Mouse (Mus musculus) 3T3-L1 (cell line): ENCODE measurements around the gene Tead4.
"Not testable (repeated sequence)": the region's sequence is repeated elsewhere in the genome, so short reads cannot be mapped to it uniquely, and the experiment has no call there.

Experiments
- DNase-seq: peaks from one replicate; pipeline ENCODE4 v3.0.0-alpha.2; 2015; ENCODE audit warnings: low read depth, low spot score

Tead4 gene

DNA sequence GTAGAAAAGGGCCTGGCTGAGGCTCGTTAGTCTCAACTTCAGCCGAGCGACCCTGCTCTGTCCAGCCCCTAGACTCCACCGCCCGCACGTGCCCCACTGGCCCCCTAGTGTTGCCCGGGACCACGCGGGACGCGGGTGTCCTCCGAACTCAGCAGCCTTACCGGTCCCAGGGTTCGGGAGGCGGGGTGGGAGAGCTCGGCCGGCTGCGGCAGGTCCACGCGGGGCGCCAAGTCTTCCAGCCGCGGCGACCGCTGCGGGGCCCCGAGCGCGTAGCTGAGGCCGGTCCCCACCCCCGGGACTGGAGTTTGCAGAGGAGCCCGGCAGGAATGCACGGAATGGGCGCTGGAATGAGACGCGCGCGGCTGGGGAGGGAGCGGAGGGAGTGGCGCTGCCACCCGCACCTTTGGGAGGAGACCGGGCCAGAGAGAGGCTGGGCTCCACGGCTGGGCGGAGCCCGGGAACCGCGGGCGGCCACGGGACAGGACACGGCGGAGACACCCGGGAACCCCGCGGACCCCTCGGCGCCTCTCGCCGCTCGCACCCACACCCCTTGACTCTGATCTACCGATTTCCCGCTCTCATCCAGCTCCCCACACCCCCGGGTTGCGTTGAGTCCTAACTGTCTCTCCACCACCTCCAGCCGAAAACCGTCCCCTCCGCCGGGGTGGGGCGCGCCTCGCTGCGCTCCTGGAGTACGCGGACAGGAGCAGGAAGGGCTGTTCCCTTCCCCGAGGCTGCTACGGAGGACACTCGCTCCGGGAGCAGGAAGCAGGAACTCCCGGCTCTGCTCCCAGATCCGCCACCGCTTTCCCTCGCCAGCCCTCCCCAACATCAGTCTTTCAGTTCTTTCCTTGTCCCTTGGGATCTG lies at the start of gene Tead4:
Gene Tead4 (minus strand): TSS at position 690 of the 868 bp plus-strand sequence.
- peak; percentile 82 for DNase-seq

DNA sequence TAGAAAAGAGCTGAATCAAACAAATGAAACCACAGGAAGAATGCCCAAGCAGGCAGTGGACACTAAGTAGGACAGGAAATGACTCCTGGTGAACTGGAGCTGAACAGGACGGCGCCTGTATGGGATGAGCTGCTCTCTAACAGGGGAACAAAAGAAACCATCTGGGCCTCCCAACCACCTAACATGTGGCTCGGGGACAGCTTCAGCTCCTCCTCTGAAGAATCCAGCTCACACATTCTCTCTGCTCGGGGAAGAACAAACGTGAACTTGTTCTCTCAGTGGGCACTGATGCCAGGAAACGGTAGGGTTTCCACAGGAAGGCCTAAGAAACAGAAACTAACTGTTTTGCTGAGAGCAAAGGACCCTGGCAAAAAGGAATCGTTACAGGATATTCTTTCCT lies 49.1 kb upstream of the Tead4 start:
- no peak for DNase-seq

DNA sequence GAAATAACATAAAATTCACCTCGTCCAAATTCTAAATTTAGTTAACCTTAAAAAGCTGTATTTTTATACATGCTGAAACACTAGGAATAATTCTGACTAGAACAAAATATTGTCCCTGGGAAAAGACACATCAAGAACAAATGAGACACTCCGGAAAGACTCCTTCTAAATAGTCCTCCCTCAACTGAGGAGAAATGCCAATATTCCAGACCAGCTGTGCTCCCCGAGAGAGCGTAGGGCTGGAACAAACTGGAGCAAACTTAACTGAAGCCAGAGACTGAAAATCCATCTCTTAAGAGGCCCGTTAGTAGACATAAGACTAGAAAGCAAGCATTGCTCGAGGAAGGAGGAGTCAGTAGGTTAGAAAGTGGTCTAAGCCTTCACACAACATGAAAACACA lies 46.2 kb upstream of the Tead4 start:
- DNase-seq, result no peak

DNA sequence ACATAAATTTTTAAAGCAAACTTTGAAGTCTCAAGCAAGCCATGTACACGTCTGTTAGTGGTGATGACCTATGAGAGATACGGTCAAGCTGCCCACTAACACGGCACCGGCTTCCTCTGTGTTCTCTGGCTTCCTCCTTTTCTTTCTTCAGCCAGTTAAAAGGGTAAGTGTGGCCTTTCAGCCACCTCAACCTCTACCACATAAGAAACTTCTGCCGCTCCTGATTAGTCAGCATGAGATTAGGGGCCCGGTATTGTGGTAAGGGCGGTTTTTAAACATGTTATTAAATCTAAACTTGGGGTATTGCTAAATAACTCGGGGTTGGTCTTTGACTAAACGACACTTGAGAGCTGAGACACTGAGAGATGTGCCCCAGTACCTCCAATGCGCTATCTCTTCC lies 45.0 kb upstream of the Tead4 start:
- DNase-seq, result no peak

DNA sequence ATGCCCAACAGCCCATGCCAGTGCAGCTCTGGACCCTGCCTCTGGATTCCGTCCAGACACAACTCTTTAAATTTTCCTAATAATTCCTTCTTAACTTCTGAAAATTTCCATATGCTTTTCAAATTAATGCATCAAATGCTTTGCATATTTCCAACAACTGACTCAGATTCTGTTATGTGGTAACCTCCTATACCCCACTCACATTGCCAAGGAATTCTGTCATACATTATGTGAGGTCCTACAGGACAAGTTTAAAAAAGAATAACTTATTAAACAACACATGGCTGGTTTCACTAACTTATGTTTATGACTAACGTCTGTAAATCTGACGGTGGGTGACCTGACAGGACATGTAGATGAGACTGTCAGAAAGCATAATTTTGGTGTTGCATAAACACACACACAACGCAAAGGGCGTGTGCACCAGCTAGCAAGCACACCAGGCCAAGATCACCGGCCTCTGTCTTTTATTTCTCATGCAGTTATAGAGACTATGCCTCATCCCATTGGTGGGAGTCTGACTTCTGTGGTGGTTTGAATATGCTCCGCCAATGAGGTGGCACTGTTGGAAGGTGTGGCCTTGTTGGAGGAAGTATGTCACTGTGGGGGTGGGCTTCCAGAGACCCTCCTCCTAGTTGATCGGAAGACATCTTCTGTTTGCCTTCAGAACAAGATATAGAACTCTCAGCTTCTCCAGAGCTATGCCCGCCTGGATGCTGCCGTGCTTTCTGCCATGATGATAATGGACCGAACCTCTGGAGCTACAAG lies 41.5 kb upstream of the Tead4 start:
- peak; percentile 61 for DNase-seq

DNA sequence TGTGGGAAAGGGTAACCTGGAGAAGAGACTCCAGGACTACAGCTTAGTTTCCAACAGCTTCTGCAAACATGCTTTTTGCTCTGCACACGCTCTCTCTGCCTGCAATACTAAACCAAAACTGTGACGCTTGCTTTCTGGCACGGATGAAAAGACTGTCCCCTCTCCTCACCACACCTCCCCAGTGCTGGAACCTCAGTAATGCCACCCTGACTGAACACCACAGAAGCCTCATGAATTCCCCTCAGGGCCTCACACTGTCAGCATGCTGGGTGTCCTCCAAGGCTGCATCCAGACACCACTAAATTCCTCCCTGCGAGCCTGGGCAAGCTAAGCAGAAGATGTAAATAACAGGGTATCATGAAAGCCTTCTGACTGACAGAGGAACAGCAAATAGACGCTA lies 38.3 kb upstream of the Tead4 start:
- DNase-seq, result peak; percentile 24

DNA sequence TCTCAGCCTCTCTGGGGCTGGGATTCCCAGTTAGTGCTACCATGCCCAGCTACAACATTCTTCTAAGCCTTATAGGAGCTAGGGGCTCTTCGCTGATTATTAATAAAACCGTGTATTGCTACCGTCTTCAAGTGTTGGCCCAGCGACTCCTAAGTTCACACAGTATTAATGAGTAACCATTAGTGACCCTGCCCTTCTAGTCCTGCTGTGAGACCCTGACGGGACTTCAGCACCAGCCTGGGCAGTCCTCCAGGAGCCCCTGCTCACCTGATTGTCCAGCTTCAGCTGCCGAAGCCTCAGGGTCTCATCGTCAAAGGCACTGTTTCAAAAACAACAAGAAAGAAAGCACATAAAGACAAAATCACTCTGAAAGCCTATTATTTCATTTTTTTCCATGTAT lies 36.8 kb upstream of the Tead4 start:
- no peak for DNase-seq

DNA sequence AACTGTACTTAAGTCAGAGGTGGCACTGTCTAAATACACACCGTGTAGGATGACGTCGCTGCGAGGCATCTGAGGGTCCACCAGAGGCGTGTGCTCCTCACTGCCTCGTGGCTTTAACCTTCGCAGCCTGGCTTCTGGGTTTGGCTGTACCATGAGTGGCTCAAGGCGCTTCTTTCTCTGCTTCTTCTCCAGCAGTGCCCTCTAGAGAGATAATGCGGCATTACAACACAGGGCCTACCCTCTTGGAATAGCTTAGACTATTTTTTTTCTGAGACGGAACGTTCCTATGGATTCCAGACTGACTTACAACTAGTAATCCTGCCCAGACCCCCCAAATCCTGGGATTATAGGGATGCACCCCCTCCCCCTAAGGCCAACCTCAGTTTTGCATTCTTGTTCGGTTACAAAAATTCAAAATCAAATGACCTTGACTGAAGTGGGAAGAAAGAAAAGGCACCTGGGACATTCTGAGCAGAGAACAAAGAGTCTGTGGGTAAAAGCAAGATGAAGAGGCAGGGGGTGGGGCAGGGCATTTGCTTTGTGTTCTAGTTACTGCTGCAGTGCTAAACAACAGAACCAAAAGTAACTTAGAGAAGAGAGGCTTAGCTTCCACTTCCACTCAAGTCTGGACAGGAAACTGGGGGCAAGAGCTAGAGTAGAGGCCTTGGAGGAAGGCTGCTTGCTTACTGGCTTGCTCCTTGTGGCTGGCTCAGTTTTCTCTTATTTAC lies 33.9 kb upstream of the Tead4 start:
- DNase-seq, result peak; percentile 85

DNA sequence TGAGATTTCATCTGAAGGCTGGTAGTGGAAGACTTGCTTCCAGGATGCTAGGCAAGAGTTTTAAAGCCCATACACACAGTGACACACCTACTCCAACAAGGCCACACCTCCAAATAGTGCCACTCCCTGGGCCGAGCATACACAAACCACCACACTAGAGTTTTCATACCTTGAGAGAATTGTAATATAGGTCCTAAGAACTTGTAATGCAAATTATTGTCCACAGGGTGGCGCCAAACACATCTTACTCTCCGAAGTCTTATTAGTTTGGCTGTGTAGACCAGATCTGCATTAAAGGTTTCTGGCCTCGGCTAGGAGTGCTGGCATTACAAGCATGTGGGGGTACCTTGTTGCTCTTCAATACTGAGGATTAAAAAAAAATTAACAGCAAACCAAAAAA lies 17.7 kb upstream of the Tead4 start:
- peak; percentile 95 for DNase-seq

DNA sequence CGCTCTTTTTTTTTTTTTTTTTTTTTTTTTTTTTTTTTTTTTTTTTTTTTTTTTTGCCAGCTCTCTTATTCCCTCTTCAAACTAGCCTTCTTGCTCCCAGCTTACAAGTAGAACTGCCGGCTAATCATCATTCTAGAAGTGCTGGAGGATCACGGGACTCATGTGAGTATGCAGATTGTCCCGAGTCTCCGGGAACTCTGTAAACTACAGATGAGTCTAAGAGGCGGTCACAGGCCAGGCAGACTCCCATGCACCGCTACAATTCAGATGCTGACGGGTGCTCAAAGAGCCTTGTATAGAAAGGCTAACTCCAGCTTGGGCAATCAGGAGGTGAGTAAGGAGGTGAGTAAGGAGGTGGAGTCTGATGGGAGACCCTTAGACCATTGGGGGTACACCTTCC lies 15.0 kb upstream of the Tead4 start:
- DNase-seq, result no peak

DNA sequence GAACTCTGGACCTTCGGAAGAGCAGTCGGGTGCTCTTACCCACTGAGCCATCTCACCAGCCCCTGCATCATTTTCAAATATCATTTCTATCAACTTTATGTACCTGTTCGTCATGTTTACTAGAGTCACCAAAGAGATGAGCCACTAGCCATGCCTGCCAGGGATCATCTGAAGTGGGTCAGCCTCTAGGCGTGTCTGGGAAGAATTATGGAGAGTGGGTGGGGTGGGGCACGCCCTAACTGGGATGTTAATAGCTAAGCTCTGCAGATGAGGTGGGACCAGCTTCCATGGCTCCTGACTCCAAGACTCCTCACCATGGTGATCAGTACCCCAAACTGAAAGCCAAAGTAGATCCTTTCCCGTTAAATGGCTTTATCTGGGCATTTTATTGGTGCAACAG lies 14.2 kb upstream of the Tead4 start:
- DNase-seq, result no peak

DNA sequence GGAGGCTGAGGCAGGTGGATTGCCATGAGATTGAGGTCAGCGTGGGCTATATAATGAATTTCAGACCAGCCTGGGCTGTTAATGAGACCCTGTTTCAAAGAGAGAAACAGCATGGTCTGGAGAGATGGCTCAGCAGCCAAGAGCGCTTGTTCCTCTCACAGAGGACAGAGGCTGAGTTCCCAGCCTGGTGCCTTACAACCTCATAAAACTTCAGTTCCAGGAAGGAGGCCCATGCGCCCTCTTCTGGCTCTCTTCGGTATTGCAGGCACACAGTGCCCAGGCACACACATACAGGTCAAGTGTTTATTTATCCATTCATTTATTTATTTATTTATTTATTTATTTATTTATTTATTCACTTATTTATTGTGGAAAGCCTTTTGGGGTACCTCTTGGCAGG lies 7.7 kb upstream of the Tead4 start:
- DNase-seq, result peak; percentile 94

DNA sequence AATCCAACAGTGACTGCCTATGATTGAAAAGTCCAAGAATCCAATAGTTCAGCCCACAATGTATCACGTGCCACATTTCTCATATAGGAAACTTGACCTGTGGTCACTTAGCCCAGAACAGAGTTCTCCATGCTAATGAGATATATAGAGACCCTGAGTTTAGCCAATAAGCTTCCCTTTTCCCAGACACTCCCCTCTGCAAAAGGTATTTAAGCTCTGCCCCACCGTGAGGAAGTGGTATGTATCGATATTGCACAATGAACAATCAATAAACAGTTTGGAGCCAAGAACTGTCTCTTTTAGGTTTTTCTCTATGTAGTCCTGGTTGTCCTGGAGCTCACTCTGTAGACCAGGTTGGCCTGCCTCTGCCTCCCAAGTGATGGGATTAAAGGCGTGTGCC lies 4.2 kb upstream of the Tead4 start:
- no peak for DNase-seq

DNA sequence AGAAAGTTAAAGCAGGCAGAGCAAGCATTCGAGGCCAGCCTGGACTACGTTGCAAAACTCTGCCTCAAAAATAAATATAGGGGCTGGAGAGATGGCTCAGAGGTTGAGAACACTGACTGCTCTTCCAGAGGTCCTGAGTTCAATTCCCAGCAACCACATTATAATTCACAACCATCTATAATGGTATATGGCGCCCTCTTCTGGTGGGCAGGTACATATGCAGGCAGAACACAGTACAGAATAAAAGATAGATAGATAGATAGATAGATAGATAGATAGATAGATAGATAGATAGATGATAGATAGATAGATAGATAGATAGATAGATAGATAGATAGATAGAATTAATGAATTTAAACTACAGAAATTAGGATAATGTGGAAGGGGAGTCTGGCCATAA lies 2.0 kb upstream of the Tead4 start:
- not testable (repeated sequence) for DNase-seq

DNA sequence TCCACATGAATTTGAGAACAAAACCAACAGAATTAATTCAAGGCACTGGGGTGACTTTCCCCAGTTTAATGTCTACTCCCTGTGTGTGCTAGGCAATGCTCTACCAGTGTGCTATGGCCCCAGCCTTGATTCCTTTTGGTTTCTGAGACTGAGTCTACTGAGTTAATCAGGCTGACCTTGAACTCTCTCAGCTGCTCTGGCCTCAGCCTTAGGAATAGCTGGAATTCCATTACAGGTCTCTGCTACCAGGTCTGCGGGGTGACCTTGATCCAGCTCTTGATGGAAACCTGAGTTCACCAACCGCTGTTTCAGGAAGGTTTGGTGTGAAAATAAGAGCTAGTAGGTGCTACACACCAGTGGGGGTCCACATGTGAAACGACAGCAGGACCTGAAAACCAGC lies 1.3 kb upstream of the Tead4 start:
- DNase-seq, result no peak

DNA sequence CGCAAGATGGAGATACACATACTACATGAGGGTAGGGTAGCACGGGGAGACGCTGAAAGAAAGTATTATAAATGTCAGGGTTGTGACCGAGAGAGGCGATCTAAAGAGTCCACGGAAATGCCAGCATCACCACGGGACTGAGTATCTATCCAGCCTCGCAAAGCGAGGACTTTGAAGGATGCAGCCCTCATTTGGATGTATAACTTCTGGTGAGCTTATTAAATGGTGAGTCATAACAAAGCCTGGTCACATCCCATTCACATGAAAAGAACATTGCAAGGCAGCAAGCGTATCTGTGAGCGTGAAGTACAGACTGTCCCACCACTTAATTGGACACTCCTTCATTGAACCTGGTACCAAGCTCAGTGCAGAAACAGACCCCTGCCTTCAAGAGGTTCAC lies 835 bp upstream of the Tead4 start:
- no peak for DNase-seq

DNA sequence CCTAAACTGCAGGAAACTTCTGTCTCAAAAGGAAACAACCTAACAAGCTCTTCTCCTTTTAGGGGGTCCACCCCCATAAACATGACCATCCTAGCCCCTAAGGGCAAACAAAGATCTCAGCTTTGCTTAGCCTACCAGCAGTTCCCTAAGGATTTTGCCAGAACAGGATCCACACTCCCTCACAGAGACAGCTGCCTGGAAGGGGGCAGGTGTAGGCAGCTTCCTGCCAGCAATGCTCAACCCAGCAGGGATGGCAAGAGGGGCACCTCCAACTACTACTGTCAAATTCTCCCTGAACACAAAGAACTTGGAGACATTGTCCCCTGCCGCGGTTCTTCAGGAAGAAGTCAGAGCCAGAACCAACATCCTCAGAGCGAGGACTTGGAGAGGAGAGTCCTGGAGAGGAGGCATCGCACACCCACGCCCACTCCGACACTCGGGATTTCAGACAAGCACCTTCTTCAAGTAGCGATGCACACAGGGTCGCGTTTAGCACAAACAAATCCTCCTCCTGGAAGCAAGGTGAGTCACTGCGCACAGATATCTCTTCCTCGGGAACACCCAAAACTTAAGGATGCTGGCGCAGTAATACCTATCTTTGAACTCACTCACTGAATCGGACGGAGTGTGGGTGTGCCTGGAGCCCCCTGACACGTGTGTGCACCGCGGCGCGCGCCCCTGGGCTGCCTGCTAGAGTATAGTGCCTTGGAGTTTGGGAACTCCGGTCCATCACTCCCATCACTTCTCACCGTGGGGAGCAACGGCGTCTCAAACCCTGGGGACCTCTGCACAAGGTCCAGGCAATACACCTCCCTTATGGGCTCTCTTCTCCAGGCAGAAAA lies 1.1 kb downstream of the Tead4 start:
- DNase-seq, result peak; percentile 51

DNA sequence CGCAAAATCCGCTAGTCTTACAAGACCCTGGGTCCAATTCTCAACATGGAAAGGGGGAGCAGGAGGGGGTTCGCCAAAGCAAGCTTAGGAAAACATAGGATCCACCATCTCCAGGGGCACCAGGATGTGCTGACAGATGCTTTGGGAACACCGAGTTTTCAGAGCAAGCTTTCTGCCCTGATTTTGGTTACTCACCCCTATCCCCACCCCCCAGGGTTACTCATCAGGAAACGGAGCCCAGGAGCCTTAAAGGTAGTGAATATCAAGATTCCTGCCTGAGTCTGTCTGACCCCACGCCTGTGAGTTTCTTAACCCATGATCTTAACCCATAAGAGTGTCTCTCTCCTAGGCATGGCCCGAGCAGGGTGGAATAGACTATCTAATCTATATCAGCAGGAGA lies 2.4 kb downstream of the Tead4 start:
- peak; percentile 67 for DNase-seq

DNA sequence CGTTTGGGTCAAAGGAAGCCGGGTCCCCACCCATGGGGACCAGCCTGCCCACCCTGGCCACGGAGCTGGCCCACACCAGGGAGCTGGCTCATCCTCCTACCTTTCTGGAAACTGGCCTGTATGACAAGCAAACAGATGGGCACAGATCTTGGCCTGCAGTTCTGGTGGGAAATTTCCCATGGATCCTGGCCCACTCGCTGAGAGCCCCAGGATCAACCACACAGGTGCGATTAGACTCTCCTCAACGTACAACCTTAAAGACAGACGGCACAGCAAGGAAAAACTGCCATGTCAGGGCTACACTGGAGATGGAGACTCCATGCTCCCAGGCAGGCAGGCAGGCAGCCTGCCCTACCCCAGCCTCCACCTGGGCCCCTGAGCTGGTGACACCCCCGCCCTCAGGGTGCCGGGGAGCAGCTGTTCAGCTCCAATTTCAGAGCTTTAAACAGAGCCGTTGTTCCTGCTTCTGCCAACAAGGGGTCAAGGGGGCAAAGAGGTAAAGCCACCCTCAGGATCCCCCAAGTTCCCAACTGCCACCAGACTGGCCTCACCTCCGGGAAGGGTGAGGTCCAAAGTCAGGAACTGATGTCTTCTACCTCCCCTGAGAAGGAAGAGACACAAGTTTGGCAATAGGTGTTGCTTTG lies 3.8 kb downstream of the Tead4 start:
- DNase-seq, result no peak

DNA sequence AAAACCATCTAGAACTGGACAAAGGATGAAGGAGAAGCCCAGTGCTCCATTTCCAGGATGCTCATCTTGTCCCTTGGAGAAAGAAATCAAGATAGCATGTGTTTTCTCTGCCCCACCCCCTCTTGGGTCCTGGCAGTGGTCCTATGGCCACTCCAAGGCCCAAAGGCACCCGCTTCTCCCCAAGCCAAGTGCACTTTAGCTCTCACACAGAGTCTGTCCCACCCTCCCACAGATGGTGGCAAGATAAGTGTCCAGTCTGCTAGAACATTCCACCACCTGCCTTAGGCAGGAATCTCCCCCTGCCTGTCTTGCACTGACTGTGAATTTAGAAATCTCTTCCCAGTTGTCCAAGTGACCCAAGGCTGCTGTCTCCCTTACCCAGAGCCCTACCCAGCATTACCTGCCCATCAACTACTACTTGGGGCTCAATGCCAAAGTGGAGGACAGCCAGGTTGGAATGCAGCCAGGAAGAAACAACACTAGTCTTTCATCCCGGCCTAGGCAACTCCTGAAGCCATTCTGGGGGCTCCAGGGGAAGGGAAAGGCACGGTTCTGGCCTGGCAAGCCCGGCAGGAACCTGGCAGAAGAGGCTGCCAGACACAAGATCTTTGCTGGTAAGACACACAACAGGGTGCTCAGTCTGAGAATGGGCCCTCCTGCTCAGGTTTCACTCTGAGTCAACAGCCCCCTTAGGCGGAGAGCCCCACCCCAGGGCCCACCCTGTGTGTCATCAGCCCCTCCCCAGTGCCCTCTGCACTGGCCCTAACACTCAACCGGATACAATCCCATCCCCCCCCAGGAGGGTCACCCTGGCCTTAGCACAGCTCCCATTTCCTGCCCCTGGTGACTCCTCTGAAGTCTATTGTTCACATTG lies 4.5 kb downstream of the Tead4 start:
- DNase-seq, result peak; percentile 62
